In the genomic region with DNA sequence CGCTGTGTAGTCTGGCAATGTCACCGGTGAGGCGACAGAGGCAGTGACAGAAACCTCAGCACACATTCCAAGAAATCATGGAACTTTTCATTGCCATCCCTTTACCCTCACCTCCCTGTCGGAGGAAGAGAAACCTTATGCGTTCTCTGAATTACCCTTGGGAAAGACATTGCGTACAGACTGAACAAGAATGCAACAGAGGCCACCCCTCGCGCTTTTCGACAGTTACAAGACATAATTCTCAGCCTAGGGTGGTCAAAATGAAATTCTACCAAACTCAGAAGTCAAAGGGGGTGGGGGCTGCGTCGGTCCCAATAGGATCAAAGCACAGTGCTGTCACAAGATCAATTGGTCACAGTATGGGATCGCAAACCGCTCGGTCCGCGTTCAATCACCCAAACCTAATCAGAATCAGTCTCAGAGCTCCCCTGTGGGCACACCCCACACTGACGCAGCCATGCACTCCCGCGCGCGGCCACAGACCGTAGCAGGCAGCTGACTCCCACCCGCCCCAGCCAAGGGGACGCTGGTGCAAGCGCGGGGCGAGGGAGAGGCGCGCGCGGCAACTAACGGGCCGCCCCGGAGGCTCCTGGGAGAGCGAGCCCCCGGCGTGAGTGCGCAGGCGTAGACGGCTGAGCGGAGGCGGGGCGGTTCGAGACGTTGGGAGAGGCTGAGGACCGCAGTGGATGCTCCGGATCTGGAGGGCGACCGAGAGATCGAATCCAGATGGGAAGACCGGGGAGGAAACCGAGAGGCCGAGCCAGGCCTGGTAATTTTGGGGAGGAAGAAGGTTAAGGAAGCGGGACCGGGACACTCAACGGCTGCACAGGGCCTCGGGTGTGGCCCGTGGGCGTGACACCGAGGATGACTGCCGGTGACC, we compare ENCODE assay signal across 8 mouse cellular contexts. TPM values are rescaled to one million over a fixed set of nuclear protein-coding genes. Genes with fewer than 3 reads are reported as not detected.
DNase-seq lines count a peak whose midpoint lies in the region; ATAC-seq and TF ChIP-seq lines count a peak whose summit lies in the region.

A gene (plus strand): TSS at position 635 of the 880 bp plus-strand sequence.

- no peaks in the 10 kb centered on the region for H3K9me3 ChIP-seq in forebrain, embryonic 13.5 days (replicated peaks)
- no peaks in the 10 kb centered on the region; the same call in 1 of the 2 replicates for H3K9me3 ChIP-seq in liver, embryonic 16.5 days (replicated peaks; ENCODE audit: control insufficient read depth, low read length)
- H3K9me3 ChIP-seq in neural tube, embryonic 12.5 days: 0 out of 2 replicates have a peak, but pooled peaks cover 3% of the 10 kb centered on the region
- no peaks in the 10 kb centered on the region for H3K9me3 ChIP-seq in stomach, postnatal 0 days (ENCODE audit: control insufficient read depth, low read length)

- H3K4me3 ChIP-seq in forebrain, embryonic 13.5 days: peak within 1 kb of the TSS; percentile 78
- H3K4me3 ChIP-seq in liver, embryonic 16.5 days (ENCODE audit: low read depth, low read length): peak within 1 kb of the TSS; percentile 80
- H3K4me3 ChIP-seq in neural tube, embryonic 12.5 days: peak within 1 kb of the TSS; percentile 65
- H3K4me3 ChIP-seq in stomach, postnatal 0 days (ENCODE audit: low read depth, low read length): peak within 1 kb of the TSS; percentile 63

- under 1% methylated on average over 61 of the region's 61 CpGs for WGBS in forebrain, embryonic 13.5 days
- under 1% methylated on average over 61 of the region's 61 CpGs for WGBS in large intestine, adult 2 months
- WGBS in liver, embryonic 16.5 days (ENCODE audit: insufficient replicate concordance): under 1% methylated on average over 61 of the region's 61 CpGs
- under 1% methylated on average over 61 of the region's 61 CpGs for WGBS in neural tube, embryonic 12.5 days
- under 1% methylated on average over 61 of the region's 61 CpGs for WGBS in stomach, postnatal 0 days

- TF ChIP-seq CTCF in stomach, postnatal 0 days (IDR thresholded peaks at IDR 0.05; ENCODE audit: low read depth): peak; percentile 34

- DNase-seq in ES-CJ7 (ENCODE audit: low read depth, low spot score): peak; percentile 93
- DNase-seq in heart, postnatal 10 days: peak; percentile 93 to 94
- DNase-seq in large intestine, adult 2 months (ENCODE audit: low read depth, low spot score): peak; percentile 18
- peak; percentile 84 for DNase-seq in stomach, postnatal 0 days (ENCODE audit: low spot score)

- peaks cover 6% of the 10 kb centered on the region for H3K4me1 ChIP-seq in forebrain, embryonic 13.5 days
- H3K4me1 ChIP-seq in liver, embryonic 16.5 days (ENCODE audit: control insufficient read depth, low read depth, low read length): peaks cover 4% of the 10 kb centered on the region
- H3K4me1 ChIP-seq in neural tube, embryonic 12.5 days: peaks cover 11% of the 10 kb centered on the region
- H3K4me1 ChIP-seq in stomach, postnatal 0 days (replicated peaks; ENCODE audit: control insufficient read depth, insufficient read depth): no peaks in the 10 kb centered on the region

- H3K27ac ChIP-seq in forebrain, embryonic 13.5 days: peak within 1 kb of the TSS; percentile 70
- H3K27ac ChIP-seq in liver, embryonic 16.5 days (ENCODE audit: low read length): peak within 1 kb of the TSS; percentile 68
- peak within 1 kb of the TSS; percentile 67 for H3K27ac ChIP-seq in neural tube, embryonic 12.5 days
- peak within 1 kb of the TSS; percentile 61 for H3K27ac ChIP-seq in stomach, postnatal 0 days (replicated peaks)

- H3K27me3 ChIP-seq in forebrain, embryonic 13.5 days: no peaks in the 10 kb centered on the region
- no peaks in the 10 kb centered on the region for H3K27me3 ChIP-seq in liver, embryonic 16.5 days (ENCODE audit: control insufficient read depth, insufficient read depth, low read depth, low read length)
- no peaks in the 10 kb centered on the region for H3K27me3 ChIP-seq in neural tube, embryonic 12.5 days (replicated peaks)
- no peaks in the 10 kb centered on the region for H3K27me3 ChIP-seq in stomach, postnatal 0 days (ENCODE audit: control insufficient read depth, insufficient read depth, low read length)

- no peak for TF ChIP-seq EP300 in stomach, postnatal 0 days (optimal IDR thresholded peaks at IDR 0.05)

- intact Hi-C loops in heart, postnatal 10 days (cut with DNase I): no loop called here

- peak within 1 kb of the TSS; percentile 74 for H3K4me2 ChIP-seq in forebrain, embryonic 13.5 days
- H3K4me2 ChIP-seq in liver, embryonic 16.5 days (ENCODE audit: low read depth, low read length): peak within 1 kb of the TSS; percentile 98
- peak within 1 kb of the TSS; percentile 79 for H3K4me2 ChIP-seq in neural tube, embryonic 12.5 days (replicated peaks)
- H3K4me2 ChIP-seq in stomach, postnatal 0 days (replicated peaks; ENCODE audit: low read depth): peak within 1 kb of the TSS; percentile 64

- peak within 1 kb of the TSS; percentile 86 for H3K9ac ChIP-seq in forebrain, embryonic 13.5 days
- H3K9ac ChIP-seq in liver, embryonic 16.5 days (ENCODE audit: low read depth, low read length): peak within 1 kb of the TSS; percentile 69
- H3K9ac ChIP-seq in neural tube, embryonic 12.5 days: peak within 1 kb of the TSS; percentile 79
- peak within 1 kb of the TSS; percentile 71 for H3K9ac ChIP-seq in stomach, postnatal 0 days (ENCODE audit: low read length)

- H3K36me3 ChIP-seq in forebrain, embryonic 13.5 days (ENCODE audit: poor library complexity, severe bottlenecking): peaks cover 13% of the 10 kb centered on the region; the same call in 1 of the 2 replicates
- no peaks in the 10 kb centered on the region for H3K36me3 ChIP-seq in liver, embryonic 16.5 days (ENCODE audit: control insufficient read depth, insufficient read depth)
- 0 out of 2 replicates have a peak, but pooled peaks cover 8% of the 10 kb centered on the region for H3K36me3 ChIP-seq in neural tube, embryonic 12.5 days
- no peaks in the 10 kb centered on the region for H3K36me3 ChIP-seq in stomach, postnatal 0 days (ENCODE audit: control insufficient read depth, insufficient read depth, low read length)

- ATAC-seq in cerebellum, adult (ENCODE audit: insufficient number of reproducible peaks, low FRiP score, low TSS enrichment): peak; percentile 93
- ATAC-seq in forebrain, embryonic 13.5 days: peak; percentile 99
- ATAC-seq in liver, embryonic 16.5 days (ENCODE audit: low read depth): peak; percentile 97
- ATAC-seq in neural tube, embryonic 12.5 days (ENCODE audit: low FRiP score, low read depth): peak; percentile 97
- peak; percentile 92 for ATAC-seq in stomach, postnatal 0 days (ENCODE audit: low FRiP score, low TSS enrichment)

RNA-seq across cellular contexts. Expression of the gene that starts here (rescaled TPM):
- polyA plus RNA-seq in forebrain, embryonic 13.5 days (2015; fragmentation: Nextera tagmentation; extraction: Ambion mirVana): 19.0 and 21.1 TPM in 2 replicates
- total RNA-seq in heart, postnatal 10 days (2021): 1 to 10 TPM; 4.5 to 6.5 TPM
- 0.20 and 1.2 TPM in 2 replicates for polyA plus RNA-seq in large intestine, adult 2 months (2012; rRNA removed)
- polyA plus RNA-seq in liver, embryonic 16.5 days (2015; fragmentation: Nextera tagmentation; extraction: Ambion mirVana): 1.0 and 1.4 TPM in 2 replicates
- polyA plus RNA-seq in neural tube, embryonic 12.5 days (2016; fragmentation: Nextera tagmentation; extraction: Ambion mirVana): 11.5 and 12.3 TPM in 2 replicates
- 2.4 and 3.0 TPM in 2 replicates for polyA plus RNA-seq in stomach, postnatal 0 days (2015; fragmentation: Nextera tagmentation; extraction: Ambion mirVana)

Comparison
In these comparisons a context has a peak if more than half of its experiments do, and no peak if none do; other contexts are left out.
1. Peak in every context shown above with its lines: DNase-seq, ATAC-seq, H3K4me3 ChIP-seq and H3K27ac ChIP-seq.
2. DNase-seq: peak in every context shown above with its lines; median percentile 94 in heart, postnatal 10 days; 93 in ES-CJ7; 84 in stomach, postnatal 0 days; 18 in large intestine, adult 2 months.